Mouse (Mus musculus) kidney, postnatal 0 days (tissue): ENCODE results near the gene Scg3. TPM values are rescaled to one million over a fixed set of nuclear protein-coding genes. Genes with fewer than 3 reads are reported as not detected.
A peak's percentile ranks its signal among the peaks of the same experiment; 100 is the strongest.

Experiments used
- ATAC-seq: fragments of 200-750 bp; cut with Nextera tagmentation; replicated peaks from 2 replicates; pipeline ENCODE4 v1.8.0; 2017; ENCODE audit warnings: low read depth, moderate number of reproducible peaks, moderate TSS enrichment, moderate library complexity; ENCODE audit not compliant: low FRiP score
- DNase-seq: peaks from one replicate; pipeline ENCODE4 v3.0.0-alpha.2; 2016; ENCODE audit warnings: low spot score
- H3K27ac ChIP-seq: fragments of 300-500 bp; sonication (generic); 2 replicates; pipeline ENCODE4 v1.5.1; 2014; ENCODE audit warnings: mild to moderate bottlenecking
- H3K27me3 ChIP-seq: fragments of 300-500 bp; sonication (generic); 2 replicates; pipeline ENCODE4 v1.6.1; 2014; ENCODE audit warnings: low read length, mixed read lengths; ENCODE audit not compliant: insufficient read depth
- H3K36me3 ChIP-seq: fragments of 300-500 bp; sonication (generic); 2 replicates; pipeline ENCODE4 v1.6.1; 2014; ENCODE audit warnings: low read length, mixed read lengths; ENCODE audit not compliant: insufficient read depth
- H3K4me1 ChIP-seq: fragments of 300-500 bp; sonication (generic); replicated peaks from 2 replicates; pipeline ENCODE4 v1.6.1; 2014; ENCODE audit warnings: antibody characterized with exemption, low read length, mixed read lengths; ENCODE audit not compliant: insufficient read depth
- H3K4me2 ChIP-seq: fragments of 300-500 bp; sonication (generic); 2 replicates; pipeline ENCODE4 v1.6.1; 2014; ENCODE audit warnings: mild to moderate bottlenecking, low read length, moderate library complexity, mixed read lengths
- H3K4me3 ChIP-seq: fragments of 300-500 bp; sonication (generic); replicated peaks from 2 replicates; pipeline ENCODE4 v1.5.1; 2014; ENCODE audit warnings: low read depth, low read length
- H3K9ac ChIP-seq: fragments of 300-500 bp; sonication (generic); 2 replicates; pipeline ENCODE4 v1.6.1; 2014; ENCODE audit warnings: low read depth, low read length
- H3K9me3 ChIP-seq: fragments of 300-500 bp; sonication (generic); replicated peaks from 2 replicates; pipeline ENCODE4 v1.6.1; 2016; ENCODE audit warnings: low read length, inconsistent platforms, mixed read lengths
- CTCF ChIP-seq: IDR thresholded peaks from 2 replicates; pipeline ENCODE4 v1.5.1; 2016; ENCODE audit warnings: antibody characterized with exemption, low read depth, mild to moderate bottlenecking, moderate library complexity
- WGBS: fragments of 180-500 bp; shearing (Covaris S2); extraction: QIAGEN DNeasy Blood & Tissue Kit; methylation state at CpG from one replicate; pipeline ENCODE4 v1.1.7; 2014; 5-methylcytosine and 5-hydroxymethylcytosine counted together
- polyA plus RNA-seq: library from polyadenylated mRNA; unstranded; fragments of >200 nt; fragmentation: Nextera tagmentation; extraction: Ambion mirVana; gene quantifications from 2 replicates; pipeline ENCODE4 v1.2.1, GENCODE M21; 2015

Gene Scg3
- polyA plus RNA-seq, 1 experiment from 2014 or later, result 0.18 TPM

- Histone ChIP-seq H3K27ac (no peak overlapping the region), H3K4me2 (no peak overlapping the region), H3K36me3 (no peaks in the 10 kb centered on the region), H3K9me3 (no peaks in the 10 kb centered on the region), H3K4me1 (no peaks in the 10 kb centered on the region), H3K4me3 (no peak overlapping the region), H3K9ac (no peak overlapping the region), H3K27me3 (no peaks in the 10 kb centered on the region; the same call in 1 of the 2 replicates)
- no peak for DNase-seq
- WGBS, result 57% methylated on average over 6 of the region's 6 CpGs
- no peak for TF ChIP-seq CTCF
- peak; percentile 54 for ATAC-seq
Observed at GRCm38 (mm10) chr9:75618836-75619400, 64.9 kb downstream of the Scg3 start.

- Histone ChIP-seq H3K9me3 (no peaks in the 10 kb centered on the region), H3K4me1 (no peaks in the 10 kb centered on the region), H3K36me3 (no peaks in the 10 kb centered on the region), H3K27ac (no peak overlapping the region), H3K9ac (no peak overlapping the region), H3K4me2 (no peak overlapping the region), H3K4me3 (no peak overlapping the region), H3K27me3 (no peaks in the 10 kb centered on the region; the same call in 1 of the 2 replicates)
- ATAC-seq (0 out of 2 replicates have a peak, but pooled peaks have one; percentile 33), DNase-seq (peak; percentile 53)
- no peak for TF ChIP-seq CTCF
- 64% methylated on average over 3 of the region's 3 CpGs for WGBS
Observed at GRCm38 (mm10) chr9:75616560-75616959, 67.3 kb downstream of the Scg3 start.

- Histone ChIP-seq H3K4me1 (0 out of 2 replicates have a peak, but pooled peaks cover 2% of the 10 kb centered on the region), H3K27me3 (no peaks in the 10 kb centered on the region), H3K4me3 (peak within 1 kb of the TSS; percentile 62), H3K9ac (peak within 1 kb of the TSS; percentile 52), H3K9me3 (no peaks in the 10 kb centered on the region), H3K36me3 (no peaks in the 10 kb centered on the region), H3K4me2 (peak within 1 kb of the TSS; percentile 90), H3K27ac (no peak within 1 kb of the TSS)
- under 1% methylated on average over 74 of the region's 74 CpGs for WGBS
- ATAC-seq (peak; percentile 84), DNase-seq (peak; percentile 68)
- peak; percentile 21; the same call in 1 of the 2 replicates for TF ChIP-seq CTCF
Observed at GRCm38 (mm10) chr9:75610571-75611493, 73.0 kb downstream of the Scg3 start, which contains the start of gene Tmod2. Gene Tmod2, minus strand, starts transcription at chr9:75611325.

GRCm38 (mm10) chr9:75609965-75610364, 73.9 kb downstream of the Scg3 start:
- no peaks in the 10 kb centered on the region for H3K27me3 ChIP-seq
- no peaks in the 10 kb centered on the region for H3K36me3 ChIP-seq
- peak overlapping the region; percentile 62 for H3K4me3 ChIP-seq
- H3K4me1 ChIP-seq, result 0 out of 2 replicates have a peak, but pooled peaks cover 2% of the 10 kb centered on the region
- H3K9me3 ChIP-seq, result no peaks in the 10 kb centered on the region
- DNase-seq, result no peak
- TF ChIP-seq CTCF, result no peak
- ATAC-seq, result no peak
- peak overlapping the region; percentile 90 for H3K4me2 ChIP-seq
- no peak overlapping the region for H3K9ac ChIP-seq
- H3K27ac ChIP-seq, result no peak overlapping the region
- WGBS, result 26% methylated on average over 16 of the region's 16 CpGs

- H3K9ac ChIP-seq, result no peak overlapping the region
- no peak overlapping the region for H3K4me3 ChIP-seq
- H3K9me3 ChIP-seq, result no peaks in the 10 kb centered on the region
- DNase-seq, result no peak
- no peak for TF ChIP-seq CTCF
- H3K4me1 ChIP-seq, result 0 out of 2 replicates have a peak, but pooled peaks cover 2% of the 10 kb centered on the region
- no peaks in the 10 kb centered on the region for H3K27me3 ChIP-seq
- no peak for ATAC-seq
- H3K4me2 ChIP-seq, result no peak overlapping the region
- H3K27ac ChIP-seq, result no peak overlapping the region
- H3K36me3 ChIP-seq, result no peaks in the 10 kb centered on the region
- WGBS, result 71% methylated on average over 1 of the region's 1 CpGs
Observed at GRCm38 (mm10) chr9:75609505-75609904, 74.4 kb downstream of the Scg3 start.

GRCm38 (mm10) chr9:75607496-75607895, 76.4 kb downstream of the Scg3 start:
- Histone ChIP-seq H3K36me3 (no peaks in the 10 kb centered on the region), H3K27me3 (no peaks in the 10 kb centered on the region), H3K4me3 (no peak overlapping the region), H3K9ac (no peak overlapping the region), H3K9me3 (no peaks in the 10 kb centered on the region), H3K4me2 (no peak overlapping the region), H3K4me1 (0 out of 2 replicates have a peak, but pooled peaks cover 2% of the 10 kb centered on the region), H3K27ac (no peak overlapping the region)
- no peak for TF ChIP-seq CTCF
- WGBS, result 86% methylated on average over 4 of the region's 4 CpGs
- no peak for ATAC-seq
- DNase-seq, result no peak
